Mouse (Mus musculus) effector memory CD4-positive, alpha-beta T cell, adult 7 months (primary cell): ENCODE results near the gene Rwdd4a. TPM values are rescaled to one million over a fixed set of nuclear protein-coding genes. Genes with fewer than 3 reads are reported as not detected.

ENCODE experiments used
- polyA plus RNA-seq: library from polyadenylated mRNA; unstranded; fragments of 100-300 nt; shearing (Covaris generic); gene quantifications from one replicate; pipeline ENCODE4 v1.2.1, GENCODE M21; 2017

The Rwdd4a gene
- 30.7 TPM for polyA plus RNA-seq

GRCm38 (mm10) chr8:47533344-47534125 lies at the start of gene Rwdd4a, which contains the start of gene Trappc11:
Gene Rwdd4a, plus strand, starts transcription at chr8:47533664.
Gene Trappc11, minus strand, starts transcription at chr8:47533470.

Other genes with a start within 250 kb of the Rwdd4a start
- gene Stox2, start 87.3 kb upstream of the Rwdd4a start, polyA plus RNA-seq = 0.44 TPM
- 28.1 TPM for gene Trappc11, start 194 bp upstream of the Rwdd4a start, polyA plus RNA-seq
- 66.3 TPM for gene Ing2, start 141.9 kb downstream of the Rwdd4a start, polyA plus RNA-seq
- gene Cdkn2aip, start 180.3 kb downstream of the Rwdd4a start, polyA plus RNA-seq = 59.2 TPM